21 mouse cellular contexts compared by ENCODE assay signal in genomic region chr10:37613936-37614335, GRCm38 (mm10).
"Had no signal": no experiment of that assay in that cellular context is flagged by ENCODE, and none has a peak within 500 bp of the region (broad histone marks: within the 10 kb centered on the region; RNA-seq: fewer than 3 reads in every experiment).

No protein-coding gene starts in this region.

- H3K4me2 ChIP-seq: lung, embryonic 15.5 days; midbrain, embryonic 12.5 days; neural tube, embryonic 13.5 days; neural tube, embryonic 15.5 days had no signal

- H3K4me3 ChIP-seq: lung, embryonic 15.5 days; megakaryocyte, embryonic 14.5 days; midbrain, embryonic 12.5 days; neural tube, embryonic 13.5 days; neural tube, embryonic 15.5 days had no signal

- H3K9me3 ChIP-seq: lung, embryonic 15.5 days; megakaryocyte, embryonic 14.5 days; midbrain, embryonic 12.5 days; neural tube, embryonic 13.5 days; neural tube, embryonic 15.5 days had no signal

- DNase-seq: liver, postnatal 0 days; lung, adult 2 months; lung, postnatal 14 days; lung, postnatal 36 days; midbrain, embryonic 14.5 days; retina, postnatal 1 day; right cerebral cortex, adult 18-20 months; right cerebral cortex, postnatal 25 days; right cerebral cortex, postnatal 4 days; spleen, adult 18-20 months; thymus, adult 18-20 months; thymus, postnatal 14 days; thymus, postnatal 36 days had no signal

- H3K36me3 ChIP-seq: lung, embryonic 15.5 days; midbrain, embryonic 12.5 days; neural tube, embryonic 13.5 days; neural tube, embryonic 15.5 days had no signal

- H3K27me3 ChIP-seq: lung, embryonic 15.5 days; megakaryocyte, embryonic 14.5 days; midbrain, embryonic 12.5 days; neural tube, embryonic 13.5 days; neural tube, embryonic 15.5 days had no signal

- H3K27ac ChIP-seq: lung, embryonic 15.5 days; macrophage; midbrain, embryonic 12.5 days; neural tube, embryonic 13.5 days; neural tube, embryonic 15.5 days had no signal

- H3K9ac ChIP-seq: liver, postnatal 0 days; lung, embryonic 15.5 days; midbrain, embryonic 12.5 days; neural tube, embryonic 13.5 days; neural tube, embryonic 15.5 days had no signal

- H3K4me1 ChIP-seq: neural tube, embryonic 15.5 days had no signal

- ATAC-seq: liver, postnatal 0 days; lung, postnatal 0 days; midbrain, embryonic 16.5 days had no signal
